Mouse (Mus musculus): Measurements from ENCODE around the gene Gna13.
A peak's percentile ranks its signal among the peaks of the same experiment; 100 is the strongest.
"Not testable (repeated sequence)": the region's sequence is repeated elsewhere in the genome, so short reads cannot be mapped to it uniquely, and the experiment has no call there.

Gene Gna13

GRCm38 (mm10) chr11:109362463-109363190 lies at the start of gene Gna13:
Gene Gna13 (plus strand): TSS chr11:109362831.
- DNase-seq (ENCODE audit: low spot score), result peak; percentile 75

GRCm38 (mm10) chr11:109316921-109317320 lies 45.7 kb upstream of the Gna13 start:
- no peak for DNase-seq (ENCODE audit: low spot score)

- no peak for DNase-seq (ENCODE audit: low spot score)
Measured at GRCm38 (mm10) chr11:109319471-109319870, 43.2 kb upstream of the Gna13 start.

DNA sequence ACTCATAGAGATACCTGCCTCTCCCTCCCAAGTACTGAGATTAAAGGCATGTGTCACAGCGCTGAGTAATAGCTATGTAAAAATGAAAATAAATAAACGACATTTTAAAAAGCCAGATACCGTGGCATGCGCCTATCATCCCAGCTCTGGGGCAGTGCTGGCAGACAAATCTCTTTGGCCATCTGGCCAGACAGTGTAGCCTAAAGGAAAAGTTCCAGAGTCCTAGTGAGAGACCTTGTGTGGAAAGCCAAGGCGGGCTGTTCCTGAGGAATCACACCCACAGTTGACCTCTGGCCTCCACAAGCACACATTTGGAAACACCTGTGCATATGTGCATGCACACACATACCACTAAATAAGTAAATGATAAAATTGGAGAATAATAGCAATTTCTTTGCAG lies 42.7 kb upstream of the Gna13 start:
- DNase-seq (ENCODE audit: low spot score), result no peak

DNA sequence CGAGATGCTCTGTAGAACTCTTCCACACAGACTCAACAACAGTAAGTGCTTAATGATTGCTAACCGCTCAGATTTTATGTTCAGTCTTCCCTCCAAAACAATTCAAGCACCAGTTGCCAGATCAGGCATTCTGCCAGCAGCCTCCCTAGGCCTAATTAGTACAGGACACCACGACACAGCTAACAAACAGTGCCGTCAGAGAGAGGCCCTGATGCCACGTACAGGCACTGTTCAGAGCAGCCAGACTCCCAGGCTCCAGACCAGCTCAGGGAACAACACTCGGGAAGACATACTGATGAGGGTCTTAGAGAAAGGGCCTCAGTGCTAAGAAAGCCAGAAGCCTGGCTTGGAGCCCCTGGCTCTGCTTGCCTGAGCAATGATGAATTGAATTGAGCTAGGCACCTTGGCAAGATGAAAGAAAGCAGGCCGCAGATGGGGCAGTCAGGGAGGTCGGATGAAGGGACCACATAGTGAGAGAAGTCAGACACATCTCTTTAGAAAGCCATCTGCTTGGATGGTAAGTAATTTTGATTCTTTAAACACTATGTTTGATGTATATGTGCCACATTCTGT lies 42.2 kb upstream of the Gna13 start:
- DNase-seq (ENCODE audit: low spot score), result no peak

DNA sequence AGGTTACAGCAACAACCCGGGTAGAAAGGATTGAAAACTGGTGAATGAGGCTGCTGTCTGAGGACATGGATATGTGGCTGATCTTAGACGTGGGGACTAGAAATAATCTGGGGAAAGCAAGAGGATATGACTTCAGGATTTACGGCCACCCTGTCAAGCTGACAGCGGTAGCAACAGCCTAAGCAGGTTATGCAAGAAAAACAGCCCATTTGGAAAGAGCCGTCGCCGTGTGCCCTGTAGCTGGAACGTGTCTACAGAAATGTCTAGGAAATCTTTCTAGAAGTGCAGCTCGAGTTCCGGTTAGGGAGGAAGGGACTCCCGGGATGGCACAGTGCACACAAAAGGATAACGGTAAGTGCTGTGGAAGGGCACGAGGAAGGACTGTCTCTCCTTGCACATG lies 36.4 kb upstream of the Gna13 start:
- DNase-seq (ENCODE audit: low spot score), result no peak

GRCm38 (mm10) chr11:109327381-109327780 lies 35.2 kb upstream of the Gna13 start:
- no peak for DNase-seq (ENCODE audit: low spot score)

- DNase-seq (ENCODE audit: low spot score), result no peak
Measured at GRCm38 (mm10) chr11:109327952-109328351, 34.7 kb upstream of the Gna13 start.

GRCm38 (mm10) chr11:109329331-109329730 lies 33.3 kb upstream of the Gna13 start:
- DNase-seq (ENCODE audit: low spot score), result no peak

GRCm38 (mm10) chr11:109330706-109331393 lies 31.8 kb upstream of the Gna13 start:
- DNase-seq (ENCODE audit: low spot score), result no peak

- DNase-seq (ENCODE audit: low spot score), result peak; percentile 84
Measured at GRCm38 (mm10) chr11:109331424-109331824, 31.2 kb upstream of the Gna13 start.

DNA sequence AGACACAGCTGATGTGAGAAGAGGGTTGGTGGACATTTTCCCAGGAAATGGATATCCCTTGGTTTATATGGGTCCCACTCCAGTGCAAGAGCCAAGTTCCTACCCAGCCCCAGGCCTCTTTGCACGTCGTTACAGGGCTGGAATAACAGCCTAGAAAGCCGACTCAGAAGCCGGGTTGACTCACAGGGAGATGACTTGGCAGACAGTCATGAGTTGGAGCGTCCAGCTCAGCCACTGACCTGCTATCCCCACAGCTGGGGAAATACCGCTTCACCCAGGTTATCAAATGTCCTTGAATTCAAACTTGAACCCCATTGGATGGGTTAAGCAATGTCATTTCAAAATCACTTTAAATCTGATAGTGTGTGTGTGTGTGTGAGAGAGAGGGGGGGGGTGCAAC lies 29.9 kb upstream of the Gna13 start:
- no peak for DNase-seq (ENCODE audit: low spot score)

GRCm38 (mm10) chr11:109334773-109335172 lies 27.9 kb upstream of the Gna13 start:
- DNase-seq (ENCODE audit: low spot score), result no peak

GRCm38 (mm10) chr11:109335890-109336289 lies 26.7 kb upstream of the Gna13 start:
- DNase-seq (ENCODE audit: low spot score), result no peak

DNA sequence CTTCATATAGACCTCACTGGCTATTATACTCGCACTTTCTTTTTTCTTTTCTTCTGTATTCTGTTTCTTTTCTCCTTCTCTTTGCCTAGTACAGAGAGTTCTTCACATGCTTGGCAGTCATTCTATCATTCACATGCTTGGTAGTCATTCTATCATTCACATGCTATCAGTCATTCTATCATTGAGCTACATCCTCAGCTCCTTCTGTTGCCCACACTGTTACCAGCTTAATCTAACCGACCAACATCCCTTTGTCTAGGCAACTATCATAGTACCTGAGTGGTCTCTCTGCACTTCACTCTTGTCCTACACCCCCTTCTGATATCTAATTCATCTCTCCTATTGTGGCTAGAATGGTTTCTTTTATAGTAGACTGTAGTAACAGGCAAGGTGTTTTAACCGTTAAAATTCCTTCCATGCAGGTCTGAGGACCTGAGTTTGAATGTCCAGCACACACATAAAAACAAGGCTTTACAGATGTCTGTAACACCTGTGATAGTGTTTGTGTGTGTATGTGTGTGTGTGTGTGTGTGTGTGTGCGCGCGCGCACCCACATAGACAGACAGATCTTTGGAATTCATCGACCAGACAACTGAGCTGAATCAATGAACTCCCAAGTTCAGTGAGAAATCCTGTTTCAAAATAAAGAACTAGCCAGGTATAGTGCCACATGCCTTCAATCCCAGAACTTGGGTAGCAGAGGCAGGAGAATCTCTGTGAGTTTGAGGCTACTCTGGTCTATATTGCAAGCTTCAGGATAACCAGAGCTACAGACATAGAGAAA lies 23.3 kb upstream of the Gna13 start:
- no peak for DNase-seq (ENCODE audit: low spot score)

DNA sequence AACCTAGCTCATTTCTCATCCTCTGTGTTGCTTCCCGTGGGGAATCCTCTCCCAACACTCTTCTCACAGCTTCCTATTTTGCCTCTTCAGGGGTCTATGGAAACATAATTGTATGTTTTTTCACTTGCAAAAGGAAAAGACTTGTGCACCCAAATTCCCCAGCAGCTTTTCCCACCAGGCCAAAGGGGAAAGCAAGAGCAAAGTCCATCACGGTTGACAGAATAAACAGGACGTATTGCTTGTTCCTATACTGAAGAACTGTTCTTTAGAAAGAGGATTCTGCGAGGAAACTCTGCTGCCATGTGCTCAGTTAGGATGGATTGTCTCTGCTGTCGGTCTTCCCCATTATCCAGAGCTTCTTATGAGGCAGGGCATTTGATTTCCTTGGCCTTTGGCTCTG lies 22.1 kb upstream of the Gna13 start:
- no peak for DNase-seq (ENCODE audit: low spot score)

GRCm38 (mm10) chr11:109342666-109343065 lies 20.0 kb upstream of the Gna13 start:
- DNase-seq (ENCODE audit: low spot score), result not testable (repeated sequence)

DNA sequence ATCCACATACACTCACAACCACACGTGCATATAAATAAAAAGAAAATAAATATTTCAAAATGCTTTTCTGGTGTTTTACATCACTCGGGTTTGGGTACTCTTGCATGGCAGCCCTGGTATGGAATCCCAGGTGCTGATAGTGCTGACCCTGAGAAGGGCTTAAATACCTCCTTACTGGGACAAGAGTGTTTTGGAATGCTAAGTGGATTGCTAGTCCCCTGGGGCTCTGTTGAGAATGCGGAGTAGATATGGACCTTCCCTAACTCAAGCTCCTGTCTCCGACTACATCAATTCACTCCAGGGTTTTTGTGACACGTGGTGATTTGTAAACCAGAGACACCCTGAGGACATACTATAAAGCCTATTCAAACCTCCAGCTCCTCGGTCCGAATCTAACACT lies 19.1 kb upstream of the Gna13 start:
- no peak for DNase-seq (ENCODE audit: low spot score)

DNA sequence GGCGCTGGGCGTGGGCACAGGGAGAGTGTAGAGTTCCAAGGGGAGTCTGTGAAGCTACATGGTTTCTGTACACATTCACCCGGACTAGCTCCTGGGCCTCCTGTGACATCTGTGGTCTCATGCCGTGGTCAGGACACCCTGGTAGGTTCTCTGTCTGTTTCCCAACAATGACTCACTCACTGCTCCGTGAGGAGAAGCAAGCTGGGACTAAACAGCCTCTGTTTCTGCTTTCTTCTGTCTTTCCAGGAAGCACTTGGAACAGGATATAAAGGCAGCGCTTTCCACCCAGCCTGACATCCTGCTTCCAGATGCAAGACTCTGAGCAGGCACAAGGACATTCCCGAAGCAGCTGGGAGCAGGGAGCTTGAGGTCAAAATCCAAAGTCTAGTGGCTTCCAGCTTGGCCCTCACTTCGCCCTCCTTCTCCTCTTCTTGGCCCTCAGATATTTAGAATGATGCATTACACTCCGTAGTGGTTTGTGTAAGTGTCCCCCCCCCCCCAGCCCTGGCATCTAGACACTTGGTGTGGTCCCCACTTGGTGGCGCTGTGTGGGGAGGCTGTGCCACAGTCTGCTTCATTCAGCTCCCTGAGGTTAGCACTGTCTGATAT lies 18.5 kb upstream of the Gna13 start:
- DNase-seq (ENCODE audit: low spot score), result no peak

- peak; percentile 46 for DNase-seq (ENCODE audit: low spot score)
Measured at GRCm38 (mm10) chr11:109347242-109347959, 15.2 kb upstream of the Gna13 start.

GRCm38 (mm10) chr11:109348408-109348807 lies 14.2 kb upstream of the Gna13 start:
- DNase-seq (ENCODE audit: low spot score), result no peak

Measured in ovary, postnatal 10 days (tissue).